Mouse (Mus musculus): ENCODE measurements around the gene Sec1.

Gene Sec1

GRCm38 (mm10) chr7:45704730-45705442 is 10.7 kb upstream of the Sec1 start, which contains the start of gene Dbp:
Dbp (plus strand) TSS chr7:45705088.
- peak; percentile 97 for DNase-seq (ENCODE audit: extremely low spot score, low read depth, low spot score)

GRCm38 (mm10) chr7:45704046-45704559 is 9.9 kb upstream of the Sec1 start:
- DNase-seq (ENCODE audit: extremely low spot score, low read depth, low spot score): no peak

- no peak for DNase-seq (ENCODE audit: extremely low spot score, low read depth, low spot score)
Observed at GRCm38 (mm10) chr7:45703521-45704033, 9.4 kb upstream of the Sec1 start.

GRCm38 (mm10) chr7:45702809-45703520 is 8.8 kb upstream of the Sec1 start:
- DNase-seq (ENCODE audit: extremely low spot score, low read depth, low spot score): no peak

GRCm38 (mm10) chr7:45702316-45702715 is 8.1 kb upstream of the Sec1 start:
- DNase-seq (ENCODE audit: extremely low spot score, low read depth, low spot score): no peak

DNA sequence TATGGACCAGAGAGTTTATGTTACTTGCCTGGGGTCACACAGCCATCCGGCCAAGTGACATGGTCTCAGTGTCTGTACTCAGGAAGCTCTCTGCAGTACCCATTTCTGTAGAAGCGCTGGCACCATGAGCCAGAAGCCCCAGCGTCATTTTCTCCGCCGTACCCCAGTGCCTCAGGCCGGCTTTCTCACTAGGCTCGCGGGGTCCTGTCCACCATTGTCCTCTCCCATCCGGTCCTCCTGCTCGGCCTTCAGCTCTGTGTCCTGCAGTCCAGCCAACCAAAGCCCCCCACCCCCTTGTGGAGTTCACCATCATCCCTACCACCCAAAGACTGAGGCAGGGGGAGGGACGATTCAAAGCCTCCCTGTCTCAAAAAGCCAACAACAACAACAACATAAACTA is 7.4 kb upstream of the Sec1 start:
- DNase-seq (ENCODE audit: extremely low spot score, low read depth, low spot score): no peak

DNA sequence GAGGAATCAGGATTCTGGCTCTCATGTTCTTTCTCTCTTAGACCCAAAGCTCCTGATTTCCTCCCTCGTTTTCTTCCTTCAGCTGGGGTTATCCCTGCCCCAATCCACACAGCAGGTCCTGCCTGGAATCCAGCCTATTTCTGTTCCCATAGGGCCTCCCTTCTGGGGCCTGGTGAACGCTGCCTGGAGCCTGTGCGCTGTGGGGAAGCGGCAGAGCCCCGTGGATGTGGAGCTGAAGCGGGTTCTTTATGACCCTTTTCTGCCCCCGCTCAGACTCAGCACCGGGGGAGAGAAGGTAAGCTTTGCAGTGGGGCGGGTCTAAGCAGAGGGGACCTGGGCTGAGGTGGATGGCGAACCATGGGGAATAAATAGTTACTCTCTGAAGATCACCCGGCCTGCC is 6.9 kb upstream of the Sec1 start:
- no peak for DNase-seq (ENCODE audit: extremely low spot score, low read depth, low spot score)

GRCm38 (mm10) chr7:45700301-45701015 is 6.3 kb upstream of the Sec1 start:
- no peak for DNase-seq (ENCODE audit: extremely low spot score, low read depth, low spot score)

DNA sequence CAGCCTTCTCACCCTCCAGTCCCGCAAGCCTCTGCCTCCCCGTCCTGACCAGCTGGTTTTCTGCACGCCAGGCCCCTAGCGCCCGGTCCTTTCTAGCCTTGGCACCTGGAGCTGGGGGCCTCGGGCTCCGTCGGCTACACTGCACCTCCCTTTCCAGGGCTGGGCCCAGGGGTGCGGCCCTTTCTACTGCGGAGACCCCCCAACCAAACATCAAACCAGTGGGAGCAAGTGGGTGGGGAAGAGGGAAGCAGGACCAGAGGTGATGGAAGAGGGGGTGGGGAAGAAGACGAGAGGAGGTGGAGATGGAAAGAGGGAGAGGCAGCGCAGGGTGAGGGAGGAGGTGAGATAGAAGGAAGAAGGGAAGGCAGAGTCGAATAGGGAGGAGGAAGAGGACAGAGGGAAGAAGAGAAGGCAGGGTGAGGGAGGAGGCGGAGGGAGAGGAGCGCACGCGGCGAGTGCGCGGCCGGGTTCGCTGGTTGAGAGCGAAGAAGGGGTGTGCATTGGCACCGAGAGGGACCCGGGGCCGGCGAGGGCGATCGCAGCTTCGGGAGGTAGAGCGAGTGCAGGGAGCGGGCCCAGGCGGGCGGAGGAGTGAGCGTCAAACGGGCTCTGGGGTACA is 5.4 kb upstream of the Sec1 start, which contains the start of gene Car11:
TSS of gene Car11 (plus strand) at position 321 of the 619 bp plus-strand sequence.
- DNase-seq (ENCODE audit: extremely low spot score, low read depth, low spot score): no peak

GRCm38 (mm10) chr7:45697894-45698293 is 3.7 kb upstream of the Sec1 start:
- no peak for DNase-seq (ENCODE audit: extremely low spot score, low read depth, low spot score)

DNA sequence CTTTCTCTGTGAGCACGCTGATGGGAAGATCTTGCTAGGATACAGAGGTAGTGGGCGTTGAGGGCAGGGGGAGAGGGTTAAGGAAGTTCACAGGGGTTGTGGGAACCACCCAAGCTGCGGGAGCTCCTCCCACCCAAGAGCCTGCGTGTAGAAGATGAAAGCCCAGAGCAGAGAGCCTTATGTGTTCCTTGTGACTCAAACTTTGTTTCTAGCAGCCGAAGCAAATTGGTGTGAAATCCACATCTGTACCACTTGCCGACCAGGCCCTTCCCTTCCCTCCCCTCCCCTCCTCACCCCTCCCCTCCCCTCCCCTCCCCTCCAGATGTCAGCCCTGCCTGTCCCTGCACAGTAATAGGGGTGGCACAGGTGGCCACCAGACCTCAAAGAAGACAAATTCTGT is 896 bp upstream of the Sec1 start:
- DNase-seq (ENCODE audit: extremely low spot score, low read depth, low spot score): no peak

- no peak for DNase-seq (ENCODE audit: extremely low spot score, low read depth, low spot score)
Observed at GRCm38 (mm10) chr7:45692364-45692763, 1.8 kb downstream of the Sec1 start.

GRCm38 (mm10) chr7:45689800-45690199 is 4.4 kb downstream of the Sec1 start:
- DNase-seq (ENCODE audit: extremely low spot score, low read depth, low spot score): no peak

DNA sequence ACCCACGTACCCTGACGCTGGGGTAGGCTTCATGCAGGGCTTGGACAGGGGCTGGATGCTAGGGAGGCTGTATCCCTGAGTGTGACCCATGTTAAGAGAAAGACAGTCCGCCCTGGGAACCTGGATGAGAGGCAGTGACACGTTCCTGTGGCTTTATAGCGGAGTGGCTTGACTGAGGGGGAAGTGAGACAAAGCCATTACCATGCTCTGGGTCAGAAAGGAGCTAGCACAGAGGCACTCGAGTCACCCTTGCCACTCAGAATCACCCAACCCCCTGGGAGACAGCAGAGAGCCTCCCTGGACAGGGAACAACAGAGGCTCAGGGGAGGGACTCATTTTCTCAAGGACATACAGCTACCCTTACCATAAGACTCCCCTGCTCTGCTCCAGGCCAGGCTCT is 5.1 kb downstream of the Sec1 start:
- no peak for DNase-seq (ENCODE audit: extremely low spot score, low read depth, low spot score)

DNA sequence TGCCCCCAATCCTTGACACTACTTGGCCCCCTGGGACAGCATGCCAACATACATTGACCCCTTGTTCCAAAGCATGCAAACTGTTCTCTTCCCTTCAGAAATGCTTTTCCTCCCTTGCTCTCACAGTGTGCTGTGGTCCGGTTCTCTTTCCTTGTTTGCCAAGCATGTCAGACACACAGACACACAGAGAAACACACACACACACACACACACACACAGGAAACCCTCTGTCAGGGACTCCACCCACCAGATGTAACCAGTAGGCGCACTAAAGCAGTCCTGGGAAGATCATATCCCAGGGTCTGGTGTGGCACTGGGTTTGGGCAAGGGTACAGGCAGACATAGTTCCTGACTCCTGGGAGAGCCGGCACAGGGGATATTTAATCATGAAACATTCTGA is 7.4 kb downstream of the Sec1 start:
- DNase-seq (ENCODE audit: extremely low spot score, low read depth, low spot score): no peak

DNA sequence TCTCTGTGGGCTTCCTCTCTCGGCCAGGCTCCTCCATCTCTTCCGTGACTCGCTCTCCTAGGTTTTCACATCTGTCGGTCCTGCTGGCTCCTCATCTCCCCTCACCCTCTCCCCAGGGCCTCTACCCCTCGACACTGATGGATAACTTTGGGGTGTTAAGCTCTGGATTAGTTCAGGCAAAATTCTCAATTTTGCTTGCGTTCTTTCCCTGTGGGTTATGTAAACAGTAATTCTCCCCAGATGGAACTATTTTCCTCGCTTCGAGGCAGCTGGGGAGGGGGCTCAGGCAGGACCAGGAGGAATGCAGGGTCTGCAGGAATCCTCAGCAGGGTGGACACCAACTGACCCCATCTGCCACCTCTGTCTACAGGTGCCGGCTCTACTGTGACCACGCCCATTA is 8.4 kb downstream of the Sec1 start:
- DNase-seq (ENCODE audit: extremely low spot score, low read depth, low spot score): no peak

- no peak for DNase-seq (ENCODE audit: extremely low spot score, low read depth, low spot score)
Observed at GRCm38 (mm10) chr7:45683396-45684050, 10.7 kb downstream of the Sec1 start, which contains the start of gene Ntn5. Ntn5 (plus strand) TSS chr7:45684022.

DNA sequence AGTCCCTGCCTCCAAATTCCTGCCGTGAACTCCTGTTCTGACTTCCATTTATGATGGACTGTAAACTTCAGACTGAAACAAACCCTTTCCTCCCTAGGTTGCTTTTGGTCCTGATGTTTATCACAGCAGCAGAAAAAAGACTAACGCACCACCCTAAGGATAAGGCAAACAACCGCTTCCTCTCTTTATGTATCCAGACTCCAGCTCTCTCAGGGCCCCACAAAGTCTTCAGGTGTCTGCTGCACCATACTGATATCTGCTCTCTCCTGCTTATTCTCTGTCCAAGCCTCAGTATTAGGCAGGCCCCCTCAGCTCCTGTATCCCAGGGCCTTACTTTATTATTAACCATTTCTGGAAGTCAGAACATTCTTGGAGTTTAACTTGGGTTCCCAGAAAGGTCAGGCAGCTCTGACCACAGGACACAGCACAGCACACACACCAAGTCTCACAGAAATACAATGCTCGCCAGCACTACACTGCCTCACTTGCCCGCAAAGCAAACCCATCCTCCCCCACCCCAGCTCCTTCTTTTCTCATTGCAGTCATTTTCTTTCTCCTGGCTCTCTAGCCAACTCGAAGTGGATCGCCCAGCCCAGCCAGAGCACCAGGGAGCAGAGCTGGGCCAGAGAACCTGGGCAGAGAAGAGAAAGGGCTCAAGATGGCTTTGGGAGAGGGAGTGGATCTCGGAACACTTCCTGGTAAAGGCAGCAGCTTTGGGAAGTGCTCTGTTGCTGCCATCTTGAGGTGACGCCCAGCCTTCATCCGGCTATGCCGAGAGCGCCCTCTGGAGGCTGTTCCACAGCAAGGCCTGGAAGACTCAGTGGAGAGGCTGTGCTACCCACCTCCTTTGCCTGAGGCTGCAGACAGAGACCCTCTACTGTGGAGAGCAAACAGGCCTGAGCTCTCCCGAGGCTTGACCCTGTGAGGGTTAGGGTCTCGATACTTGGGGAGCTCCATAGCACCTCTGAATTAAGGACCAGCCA is 11.8 kb downstream of the Sec1 start:
- DNase-seq (ENCODE audit: extremely low spot score, low read depth, low spot score): peak; percentile 92

- DNase-seq (ENCODE audit: extremely low spot score, low read depth, low spot score): no peak
Observed at GRCm38 (mm10) chr7:45681046-45681736, 13.0 kb downstream of the Sec1 start.
